Mouse (Mus musculus) lung, postnatal 0 days (tissue): ENCODE measurements at regions not wholly inside any gene's neighbourhood (a gene's known extent, or its start where the extent isn't known, plus 50 kb on each side); places are given as distances from the start of the nearest gene placed in this dataset.

Source experiments
- CTCF ChIP-seq: IDR thresholded peaks from 2 replicates; pipeline ENCODE4 v1.5.1; 2016; ENCODE audit warnings: antibody characterized with exemption, mild to moderate bottlenecking
- EP300 ChIP-seq: IDR thresholded peaks from 2 replicates; pipeline ENCODE4 v1.6.1; 2016; ENCODE audit warnings: antibody characterized with exemption, mild to moderate bottlenecking, control low read depth

DNA sequence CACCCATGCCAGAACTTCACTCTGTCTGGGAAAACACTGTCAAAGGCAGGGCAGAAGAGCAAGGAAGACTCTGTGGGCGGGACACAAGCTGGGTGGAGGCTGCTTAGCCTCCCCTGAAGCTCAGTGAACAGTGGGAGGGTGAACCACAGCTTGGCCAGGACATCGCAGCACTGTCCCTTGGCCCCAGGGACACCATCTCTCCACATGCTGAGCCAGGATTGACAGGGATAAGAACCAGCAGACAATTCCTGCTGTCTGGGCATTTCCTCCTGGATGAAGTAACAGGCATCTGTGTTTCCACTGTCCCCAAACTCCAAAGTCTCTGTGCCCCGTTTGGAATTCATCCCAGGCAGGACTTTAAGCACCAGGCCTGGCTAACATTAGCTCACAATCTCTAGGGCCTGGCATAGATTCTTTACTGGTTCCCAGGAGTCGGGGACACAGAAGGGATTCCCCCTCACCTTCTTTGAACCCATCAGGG, 148.3 kb upstream of the Zmiz1 start:
- no peak for TF ChIP-seq CTCF
- TF ChIP-seq EP300 = no peak
